Mouse (Mus musculus): ENCODE results near the gene Cuedc1. TPM values are rescaled to one million over a fixed set of nuclear protein-coding genes. Genes with fewer than 3 reads are reported as not detected.

Gene Cuedc1
- total RNA-seq, 2 experiments from 2014 or later = 32.4 to 43.1 TPM

DNA sequence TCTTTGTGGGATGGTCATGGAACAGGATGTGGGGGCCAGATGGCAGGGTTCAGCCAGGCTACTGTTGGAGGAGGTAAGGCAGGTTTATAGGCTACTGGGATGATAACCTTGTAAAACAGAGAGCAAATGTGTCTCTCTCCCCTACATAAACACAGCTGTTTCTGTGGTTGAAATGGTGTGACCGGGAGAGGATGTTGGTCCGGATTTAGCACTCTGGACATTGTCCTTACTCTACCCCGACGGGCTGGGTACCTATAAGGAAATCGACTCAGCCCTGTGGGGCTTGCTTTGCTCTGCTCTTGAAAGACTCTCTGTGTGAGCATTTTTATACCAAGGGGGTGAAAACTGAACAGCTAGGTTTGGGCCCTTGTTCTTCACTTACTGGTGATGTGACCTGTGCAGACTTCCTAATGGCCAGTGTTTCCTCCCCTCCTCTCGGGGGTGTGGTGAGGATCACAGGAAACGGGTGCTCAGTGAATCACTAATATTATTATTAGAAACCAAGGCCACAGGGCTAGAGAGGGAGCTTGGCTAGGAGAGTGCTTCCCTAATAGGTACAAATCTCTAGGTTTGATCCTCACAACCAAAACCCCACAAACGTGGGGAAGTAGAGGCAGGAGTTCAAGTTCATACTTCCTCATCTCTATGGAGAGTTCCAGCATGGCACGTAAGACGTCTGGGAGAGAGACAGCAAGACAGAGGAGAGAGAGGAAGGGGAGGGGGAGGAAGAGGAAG, 19.7 kb downstream of the Cuedc1 start:
- peak; percentile 63 for DNase-seq

DNA sequence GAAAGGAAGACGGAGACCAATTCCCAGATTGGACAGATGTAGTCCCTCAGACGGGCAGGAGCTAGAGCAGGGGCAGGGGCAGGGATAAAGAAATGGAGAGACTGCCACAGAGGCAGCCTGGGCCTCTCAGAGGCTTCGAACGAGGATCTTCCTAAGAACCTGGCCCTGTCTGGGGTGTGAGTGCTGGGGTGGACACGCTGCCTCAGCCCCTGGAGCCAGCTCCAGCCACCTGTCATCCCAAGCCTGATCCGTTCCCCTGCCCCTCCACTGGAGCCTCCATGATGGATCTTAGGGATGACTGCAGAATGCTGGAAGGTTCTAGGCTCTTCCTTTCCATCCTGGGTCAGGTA, 20.2 kb downstream of the Cuedc1 start:
- no peak for DNase-seq

GRCm38 (mm10) chr11:88118817-88119642, 21.2 kb downstream of the Cuedc1 start:
- DNase-seq = peak; percentile 83

GRCm38 (mm10) chr11:88122545-88122944, 24.7 kb downstream of the Cuedc1 start:
- DNase-seq = no peak

DNA sequence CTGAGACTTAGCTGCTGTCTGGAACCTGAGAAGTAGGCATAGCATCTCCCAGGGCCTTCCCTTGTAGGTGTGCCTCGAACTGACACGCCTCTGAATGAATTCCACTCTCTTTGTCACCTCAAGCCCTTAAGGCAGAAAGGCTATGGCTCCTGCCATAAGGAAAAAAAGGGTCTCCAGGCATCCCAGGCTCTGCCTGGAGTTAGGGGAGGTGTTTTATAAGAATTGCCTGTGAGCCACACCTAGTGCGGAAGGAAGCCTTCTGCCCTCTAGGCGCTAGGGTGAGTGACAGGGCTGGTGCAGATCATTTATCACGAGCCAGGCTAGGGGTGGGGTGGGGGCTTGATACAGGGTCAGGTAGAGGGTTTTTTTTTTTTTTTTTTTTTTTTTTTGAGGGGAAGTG, 25.2 kb downstream of the Cuedc1 start:
- DNase-seq = no peak

DNA sequence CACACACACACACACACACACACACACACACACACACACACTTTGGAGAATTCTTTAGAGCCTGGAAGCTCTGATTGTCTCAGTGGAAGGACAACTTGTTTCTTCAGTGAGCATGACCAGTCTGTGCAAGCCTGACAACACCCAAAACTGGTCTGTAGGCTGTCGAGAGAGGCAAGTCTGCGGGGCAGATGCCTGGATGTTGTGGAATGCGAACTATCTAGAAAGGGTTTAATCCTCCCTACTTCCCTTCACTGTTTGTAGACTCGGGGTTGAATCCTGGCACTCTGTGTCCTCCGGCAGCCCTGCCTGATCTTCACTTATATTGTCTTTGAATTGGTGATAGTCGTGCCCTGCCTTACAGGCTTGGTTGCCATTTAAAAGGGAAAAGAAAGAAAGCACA, 25.9 kb downstream of the Cuedc1 start:
- no peak for DNase-seq

DNA sequence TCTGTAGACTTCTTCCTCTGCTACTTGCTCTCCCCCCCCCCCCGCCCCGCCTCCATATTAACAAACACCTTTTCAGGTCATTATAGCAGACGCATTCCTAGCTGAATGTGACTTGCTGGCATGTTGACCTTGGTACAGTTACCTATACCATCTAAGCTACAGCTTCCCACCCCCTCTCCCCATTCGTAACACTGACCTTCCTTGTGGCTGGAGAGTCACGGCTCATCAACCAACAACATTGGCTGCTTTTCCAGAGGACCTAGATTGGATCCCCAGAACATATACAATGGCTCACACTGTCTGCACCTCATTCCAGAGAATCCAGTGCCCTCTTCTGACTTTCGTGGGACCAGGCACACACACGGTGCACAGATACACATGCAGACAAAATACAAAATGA, 27.6 kb downstream of the Cuedc1 start:
- no peak for DNase-seq

- no peak for DNase-seq
Measured at GRCm38 (mm10) chr11:88126306-88126793, 28.5 kb downstream of the Cuedc1 start.

- no peak for DNase-seq
Measured at GRCm38 (mm10) chr11:88128461-88128860, 30.6 kb downstream of the Cuedc1 start.

DNA sequence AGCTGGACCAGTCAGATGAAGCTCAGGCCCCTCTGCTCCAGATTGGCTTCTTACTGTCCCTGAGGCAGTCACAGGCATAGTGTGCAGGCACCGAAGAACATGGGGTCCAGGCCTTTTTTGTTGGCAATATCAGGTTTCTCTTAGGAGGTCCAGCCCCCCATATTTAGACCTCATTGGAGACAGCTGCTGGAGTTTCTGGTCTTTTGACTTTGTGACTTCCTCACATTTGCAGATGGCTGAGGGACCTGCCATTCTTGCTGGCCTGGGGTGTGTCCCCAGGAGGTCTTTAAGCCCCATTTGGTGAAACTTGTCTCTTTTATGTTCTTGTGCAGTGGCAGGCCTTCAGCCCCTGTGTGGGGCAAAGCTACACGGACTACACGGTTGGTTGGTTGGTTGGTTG, 31.4 kb downstream of the Cuedc1 start:
- no peak for DNase-seq

DNA sequence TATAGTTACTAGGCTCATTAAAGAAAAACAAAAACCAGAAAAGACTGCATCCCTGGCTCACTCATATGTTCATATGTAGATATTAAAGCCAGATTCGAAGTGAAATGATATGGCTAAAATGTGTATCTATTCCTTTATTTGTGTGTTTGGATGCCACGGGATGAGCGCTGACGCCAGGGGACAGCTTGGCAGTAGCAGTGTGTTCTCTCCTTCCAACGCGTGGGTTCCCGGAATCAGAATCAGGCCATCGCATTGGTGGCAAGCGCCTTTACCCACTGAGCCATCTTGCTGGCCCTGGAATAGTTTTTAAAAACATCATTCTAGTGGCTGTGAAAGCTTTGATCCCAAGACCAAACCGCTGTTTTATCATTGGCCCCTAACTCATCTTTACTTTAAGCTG, 32.1 kb downstream of the Cuedc1 start:
- DNase-seq = no peak

DNA sequence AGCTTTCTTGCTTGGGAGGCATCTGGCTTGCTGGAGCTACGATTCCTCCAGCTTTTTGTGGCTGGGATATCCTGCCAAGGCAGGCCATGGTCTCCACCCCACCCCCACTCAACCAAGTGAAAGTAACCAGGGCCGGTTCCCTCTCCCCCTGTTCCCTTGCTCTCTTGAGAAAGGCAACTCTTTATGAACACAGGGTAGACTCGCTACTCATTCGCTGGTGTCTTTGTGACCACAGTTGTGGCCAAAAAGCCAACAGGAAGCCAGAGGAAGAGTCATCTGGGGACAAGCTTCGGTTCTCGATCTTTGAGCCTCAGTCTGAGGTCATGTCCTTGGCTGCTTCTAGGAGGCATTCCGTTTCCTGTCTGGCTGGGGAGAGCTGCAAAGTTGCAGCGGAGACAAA, 34.0 kb downstream of the Cuedc1 start:
- DNase-seq = peak; percentile 77

DNA sequence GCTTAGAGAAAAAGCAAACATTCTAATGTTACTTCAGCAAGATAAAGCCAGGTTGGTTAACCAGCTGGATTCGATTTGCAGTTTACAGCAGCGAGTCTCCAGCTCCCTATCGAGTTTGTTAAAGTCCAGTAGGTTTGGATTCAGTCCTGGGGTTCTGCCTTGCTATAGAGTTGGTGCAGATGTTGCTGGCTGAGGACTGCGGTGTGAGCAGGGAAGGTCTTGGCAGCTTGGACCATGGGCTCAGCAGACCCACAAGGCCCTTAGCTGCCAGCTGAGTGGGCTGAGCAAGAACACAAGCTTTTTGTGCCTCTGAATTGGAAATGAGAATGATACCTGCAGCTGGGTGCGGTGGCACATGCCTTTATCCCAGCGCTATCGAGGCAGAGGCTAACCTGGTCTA, 37.4 kb downstream of the Cuedc1 start:
- DNase-seq = no peak

- DNase-seq = no peak
Measured at GRCm38 (mm10) chr11:88137814-88138425, 40.1 kb downstream of the Cuedc1 start.

DNA sequence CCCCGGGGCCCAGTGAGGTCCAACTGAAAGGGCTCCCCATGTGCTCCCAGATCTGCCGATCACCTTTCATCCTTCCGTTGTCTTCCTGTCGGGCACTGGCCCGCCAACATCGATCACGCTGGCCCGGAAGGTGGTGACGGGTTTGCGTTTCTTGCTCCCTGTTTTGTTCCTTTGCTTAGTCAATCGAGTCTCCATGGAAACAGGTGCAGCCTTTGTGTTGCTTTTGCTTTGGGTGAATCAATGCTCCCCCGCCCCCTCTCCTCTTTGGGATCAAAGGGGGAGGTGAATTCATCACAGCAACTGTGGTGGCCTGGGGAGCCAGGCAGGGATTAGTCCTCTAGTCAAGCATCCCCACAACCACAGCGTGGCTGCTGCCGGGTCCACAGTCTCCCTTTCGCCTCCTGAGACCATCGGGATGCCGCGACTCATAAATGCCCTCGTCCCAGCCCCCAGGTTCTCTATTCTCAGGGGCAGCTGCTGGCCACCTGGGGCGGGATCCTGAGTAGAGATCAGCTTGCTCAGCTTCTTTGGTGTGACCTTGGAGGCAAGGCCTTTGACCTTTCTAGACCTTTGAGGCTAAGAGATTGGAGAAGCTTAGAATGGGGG, 41.5 kb downstream of the Cuedc1 start:
- DNase-seq = peak; percentile 60

GRCm38 (mm10) chr11:88140066-88141060, 42.5 kb downstream of the Cuedc1 start:
- no peak for DNase-seq

- no peak for DNase-seq
Measured at GRCm38 (mm10) chr11:88142362-88142761, 44.5 kb downstream of the Cuedc1 start.

DNA sequence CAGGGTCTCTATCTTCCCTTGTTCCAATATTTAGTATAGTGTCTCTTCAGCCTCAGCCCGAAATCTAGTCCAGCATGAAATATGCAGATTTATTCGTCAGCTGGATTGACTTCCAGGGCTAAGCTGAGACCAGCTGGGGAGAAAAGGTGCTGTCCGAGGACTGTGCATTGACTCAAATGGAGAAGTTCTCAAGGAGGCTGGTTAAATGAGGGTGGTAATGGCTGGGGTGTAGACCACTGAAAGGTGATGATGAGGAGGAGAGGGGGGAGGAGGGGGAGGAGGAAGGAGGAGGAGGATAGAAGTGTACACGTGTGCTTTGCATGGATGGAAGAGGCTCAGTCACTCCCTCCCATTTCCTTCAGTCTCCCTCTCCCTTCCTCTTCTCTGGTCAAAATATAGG, 46.2 kb downstream of the Cuedc1 start:
- DNase-seq = no peak

DNA sequence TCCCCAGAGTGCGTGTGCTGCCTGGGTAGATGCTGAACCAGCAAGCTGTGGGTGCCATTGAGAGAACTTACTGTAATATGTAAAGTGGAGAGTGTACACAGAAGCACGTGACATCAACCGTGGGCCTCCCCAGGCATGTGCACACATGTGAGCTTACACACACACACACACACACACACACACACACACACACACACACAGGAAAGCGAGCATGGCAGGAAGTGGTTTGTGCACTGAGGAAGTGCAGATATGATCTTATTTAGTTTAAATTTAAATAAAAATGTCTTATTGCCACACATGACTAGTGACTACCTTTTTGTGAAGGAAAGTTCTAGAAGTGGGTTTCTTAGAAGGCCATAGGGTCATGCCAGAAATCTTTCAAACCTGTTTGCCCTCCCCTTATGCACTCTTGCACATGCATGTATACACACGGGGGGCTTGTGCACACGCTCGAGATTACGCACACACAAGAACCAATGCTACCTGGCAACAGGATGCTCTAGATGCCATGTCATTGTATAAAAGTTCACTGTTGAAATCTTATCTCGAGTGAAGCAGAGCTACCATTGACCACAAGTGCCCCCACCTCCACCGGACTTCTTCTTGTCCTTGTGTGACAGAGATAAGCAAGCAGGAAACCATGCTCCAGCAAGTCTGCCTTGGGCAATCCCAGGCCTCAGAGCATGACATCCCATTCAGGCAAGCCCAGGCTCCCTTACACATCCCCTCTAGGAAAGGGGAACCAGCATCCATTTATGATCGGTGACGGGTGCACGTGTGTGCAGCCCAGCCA, 47.6 kb downstream of the Cuedc1 start:
- DNase-seq = no peak

- no peak for DNase-seq
Measured at GRCm38 (mm10) chr11:88146264-88147060, 48.6 kb downstream of the Cuedc1 start.
